Mouse (Mus musculus) midbrain, embryonic 10.5 days (tissue): ENCODE results near the gene Syngr3. TPM values are rescaled to one million over a fixed set of nuclear protein-coding genes. Genes with fewer than 3 reads are reported as not detected.
A peak's percentile ranks its signal among the peaks of the same experiment; 100 is the strongest.
"Not testable (repeated sequence)": the region's sequence is repeated elsewhere in the genome, so short reads cannot be mapped to it uniquely, and the experiment has no call there.

Experiments used
- DNase-seq: peaks from one replicate; pipeline ENCODE4 v3.0.0-alpha.2; 2017; ENCODE audit warnings: low spot score
- H3K27ac ChIP-seq: fragments of 300-500 bp; sonication (generic); replicated peaks from 2 replicates; pipeline ENCODE4 v1.5.1; 2016; ENCODE audit warnings: mild to moderate bottlenecking
- H3K27me3 ChIP-seq: fragments of 300-500 bp; sonication (generic); 2 replicates; pipeline ENCODE4 v1.6.1; 2016; ENCODE audit warnings: low read depth, mild to moderate bottlenecking; ENCODE audit not compliant: poor library complexity, severe bottlenecking
- H3K36me3 ChIP-seq: fragments of 300-500 bp; sonication (generic); 2 replicates; pipeline ENCODE4 v1.6.1; 2016; ENCODE audit warnings: mild to moderate bottlenecking, moderate library complexity
- H3K4me1 ChIP-seq: fragments of 300-500 bp; sonication (generic); 2 replicates; pipeline ENCODE4 v1.6.1; 2016
- H3K4me3 ChIP-seq: fragments of 300-500 bp; sonication (generic); 2 replicates; pipeline ENCODE4 v1.5.1; 2016; ENCODE audit warnings: mild to moderate bottlenecking, moderate library complexity
- H3K9me3 ChIP-seq: fragments of 300-500 bp; sonication (generic); replicated peaks from 2 replicates; pipeline ENCODE4 v1.6.1; 2016; ENCODE audit warnings: mild to moderate bottlenecking
- WGBS: fragments of 180-500 bp; shearing (Covaris S2); methylation state at CpG from one replicate; pipeline ENCODE4 v1.1.7; 2016; 5-methylcytosine and 5-hydroxymethylcytosine counted together
- polyA plus RNA-seq: library from polyadenylated mRNA; unstranded; fragments of >200 nt; fragmentation: Nextera tagmentation; extraction: Ambion mirVana; gene quantifications from 2 replicates; pipeline ENCODE4 v1.2.1, GENCODE M21; 2016

Syngr3 gene
- polyA plus RNA-seq, 1 experiment from 2014 or later, result 10.3 TPM

GRCm38 (mm10) chr17:24727618-24728017 lies 37.9 kb upstream of the Syngr3 start, which contains the start of gene Rpl3l:
Gene Rpl3l (plus strand): TSS chr17:24727820.
- 77% methylated on average over 2 of the region's 2 CpGs for WGBS
- peaks cover 1% of the 10 kb centered on the region for H3K36me3 ChIP-seq
- H3K27ac ChIP-seq, result no peak within 1 kb of the TSS
- no peak for DNase-seq
- peaks cover 16% of the 10 kb centered on the region for H3K4me1 ChIP-seq
- H3K27me3 ChIP-seq, result no peaks in the 10 kb centered on the region
- H3K9me3 ChIP-seq, result no peaks in the 10 kb centered on the region
- no peak within 1 kb of the TSS for H3K4me3 ChIP-seq

DNA sequence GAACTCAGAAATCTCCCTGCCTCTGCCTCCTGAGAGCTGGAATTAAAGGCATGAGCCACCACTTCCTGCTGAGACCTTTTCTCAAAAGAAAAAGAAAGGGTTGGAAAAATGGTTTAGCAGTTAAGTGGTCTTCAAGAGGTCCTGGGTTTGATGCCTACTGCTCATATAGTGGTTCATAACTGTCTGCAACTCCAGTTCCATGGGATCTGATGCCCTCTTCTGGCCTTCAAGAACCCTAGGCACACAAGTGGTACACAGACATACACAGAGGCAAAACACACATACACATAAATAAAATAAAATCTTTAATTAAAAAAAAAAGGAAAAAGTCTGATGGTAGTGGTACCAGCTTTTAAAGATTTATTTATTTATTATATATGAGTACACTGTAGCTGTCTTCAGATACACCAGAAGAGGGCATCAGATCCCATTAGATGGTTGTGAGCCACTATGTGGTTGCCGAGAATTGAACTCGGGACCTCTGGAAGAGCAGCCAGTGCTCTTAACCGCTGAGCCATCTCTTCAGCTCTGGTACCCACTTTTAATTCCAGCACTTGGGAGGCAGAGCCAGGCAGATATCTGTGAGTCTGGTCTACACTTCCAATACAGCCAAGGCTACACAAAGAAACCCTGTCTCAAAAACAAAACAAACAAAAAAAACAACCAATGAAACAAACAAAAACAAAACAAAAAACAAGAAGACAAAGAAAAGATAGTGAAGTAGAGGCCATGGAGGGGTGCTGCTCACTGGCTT lies 36.1 kb upstream of the Syngr3 start:
- WGBS, result 82% methylated on average over 3 of the region's 3 CpGs
- Histone ChIP-seq H3K9me3 (no peaks in the 10 kb centered on the region), H3K27me3 (no peaks in the 10 kb centered on the region), H3K36me3 (peaks cover 18% of the 10 kb centered on the region), H3K27ac (no peak overlapping the region), H3K4me3 (no peak overlapping the region), H3K4me1 (peaks cover 33% of the 10 kb centered on the region)
- no peak for DNase-seq

GRCm38 (mm10) chr17:24724184-24724583 lies 34.4 kb upstream of the Syngr3 start, which contains the start of gene Ndufb10:
Gene Ndufb10 (minus strand): TSS chr17:24724478.
- Histone ChIP-seq H3K9me3 (no peaks in the 10 kb centered on the region), H3K4me1 (peaks cover 35% of the 10 kb centered on the region), H3K4me3 (peak within 1 kb of the TSS; percentile 77), H3K36me3 (peaks cover 21% of the 10 kb centered on the region), H3K27me3 (no peaks in the 10 kb centered on the region), H3K27ac (peak within 1 kb of the TSS; percentile 86)
- under 1% methylated on average over 30 of the region's 30 CpGs for WGBS
- DNase-seq, result peak; percentile 97

GRCm38 (mm10) chr17:24723881-24724180 lies 34.1 kb upstream of the Syngr3 start:
- WGBS, result 0% methylated on average over 15 of the region's 15 CpGs
- Histone ChIP-seq H3K4me3 (peak overlapping the region; percentile 77), H3K4me1 (peaks cover 38% of the 10 kb centered on the region), H3K27me3 (no peaks in the 10 kb centered on the region), H3K36me3 (peaks cover 21% of the 10 kb centered on the region), H3K9me3 (no peaks in the 10 kb centered on the region), H3K27ac (peak overlapping the region; percentile 86)
- DNase-seq, result peak; percentile 47

- peaks cover 26% of the 10 kb centered on the region for H3K36me3 ChIP-seq
- H3K27ac ChIP-seq, result peak overlapping the region; percentile 86
- no peak for DNase-seq
- WGBS, result 6% methylated on average over 12 of the region's 12 CpGs
- peaks cover 43% of the 10 kb centered on the region for H3K4me1 ChIP-seq
- no peaks in the 10 kb centered on the region for H3K27me3 ChIP-seq
- no peaks in the 10 kb centered on the region for H3K9me3 ChIP-seq
- H3K4me3 ChIP-seq, result peak overlapping the region; percentile 77
These were observed 33.5 kb upstream of the Syngr3 start for GRCm38 (mm10) chr17:24723122-24723880.

DNA sequence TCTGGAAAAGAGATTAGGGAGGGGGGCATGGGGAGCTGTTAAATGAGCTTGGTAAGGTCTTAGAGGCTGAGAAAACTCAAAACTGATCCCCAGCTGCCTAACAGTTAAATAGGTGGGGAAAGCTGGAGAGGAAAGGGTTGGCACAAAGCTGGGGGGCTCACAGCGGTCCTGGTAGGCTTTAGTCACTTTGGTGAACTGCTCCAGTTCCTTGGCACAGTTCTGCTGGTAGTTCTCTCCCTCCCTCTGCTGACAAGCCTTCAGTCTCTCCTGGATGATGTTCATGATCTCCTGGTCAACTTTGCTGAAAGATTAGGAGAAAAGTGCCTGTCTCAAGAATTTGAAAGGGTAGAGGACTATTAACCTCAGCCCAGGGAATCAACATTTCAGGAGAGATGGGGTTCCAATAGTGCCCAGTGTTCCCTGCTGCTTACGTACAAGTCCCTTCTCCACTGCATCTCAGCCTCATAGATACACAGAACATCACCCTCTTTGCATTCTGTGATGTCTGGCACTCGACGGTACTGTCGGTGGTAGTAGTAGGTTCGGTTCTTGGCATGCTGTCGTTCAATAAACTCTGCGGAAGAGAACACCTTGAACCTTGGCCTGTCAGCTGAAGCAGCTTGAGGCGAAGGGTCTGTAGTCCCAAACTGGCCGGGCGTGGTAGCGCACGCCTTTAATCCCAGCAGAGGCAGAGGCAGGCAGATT lies 32.6 kb upstream of the Syngr3 start:
- WGBS, result 46% methylated on average over 13 of the region's 13 CpGs
- DNase-seq, result no peak

GRCm38 (mm10) chr17:24721383-24721955 lies 31.7 kb upstream of the Syngr3 start:
- peaks cover 47% of the 10 kb centered on the region for H3K4me1 ChIP-seq
- peak overlapping the region; percentile 77 for H3K4me3 ChIP-seq
- DNase-seq, H3K27ac ChIP-seq, H3K9me3 ChIP-seq, H3K27me3 ChIP-seq: not testable (repeated sequence)
- peaks cover 43% of the 10 kb centered on the region for H3K36me3 ChIP-seq
- 71% methylated on average over 7 of the region's 7 CpGs for WGBS

More for the DNA sequence above, 32.6 kb upstream of the Syngr3 start:
- peaks cover 47% of the 10 kb centered on the region for H3K4me1 ChIP-seq
- H3K4me3 ChIP-seq, result peak overlapping the region; percentile 77
- H3K27me3 ChIP-seq, result no peaks in the 10 kb centered on the region
- peaks cover 35% of the 10 kb centered on the region for H3K36me3 ChIP-seq
- no peak overlapping the region for H3K27ac ChIP-seq
- H3K9me3 ChIP-seq, result no peaks in the 10 kb centered on the region

- Histone ChIP-seq H3K27ac (peak overlapping the region; percentile 94), H3K4me3 (peak overlapping the region; percentile 77), H3K36me3 (peaks cover 52% of the 10 kb centered on the region), H3K4me1 (peaks cover 55% of the 10 kb centered on the region)
- H3K27me3 ChIP-seq, DNase-seq, H3K9me3 ChIP-seq: not testable (repeated sequence)
- WGBS, result 3% methylated on average over 11 of the region's 11 CpGs
These were observed 30.9 kb upstream of the Syngr3 start for GRCm38 (mm10) chr17:24720616-24721015.

DNA sequence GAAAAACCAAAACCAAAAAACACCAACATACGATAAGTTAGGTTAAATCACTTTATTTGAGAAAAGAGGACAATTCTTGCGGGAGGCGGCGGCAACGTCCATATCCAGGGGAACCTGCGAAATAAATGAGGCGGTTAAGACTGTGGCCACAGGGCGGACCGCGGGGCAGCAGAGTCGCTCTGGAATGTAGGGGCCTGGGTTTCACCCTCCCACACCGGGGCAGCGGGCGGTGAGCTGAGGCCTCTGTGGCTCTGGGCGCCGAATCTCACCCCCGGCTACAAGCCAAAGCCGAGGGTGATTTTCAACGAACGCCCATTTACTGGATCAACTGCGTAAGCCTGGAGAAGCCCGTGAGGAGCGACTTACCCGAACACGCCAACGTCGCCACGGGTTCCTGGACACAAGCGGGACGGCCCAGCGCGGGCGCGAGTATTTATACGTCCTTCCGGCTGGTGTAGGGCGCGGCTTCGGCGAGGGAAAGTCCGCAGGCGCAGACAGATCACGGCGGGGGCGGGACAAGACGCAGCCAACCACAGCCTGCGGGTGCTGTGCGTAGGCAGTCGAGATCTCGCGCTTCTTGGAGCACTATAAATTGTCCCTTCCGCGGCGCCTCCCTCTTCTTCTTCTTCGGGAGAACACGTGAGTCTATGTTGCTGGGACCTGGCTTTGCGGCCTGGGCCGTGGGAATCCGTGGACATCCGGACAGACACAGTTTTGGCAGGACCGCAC lies 29.9 kb upstream of the Syngr3 start:
- peak overlapping the region; percentile 94 for H3K27ac ChIP-seq
- H3K4me1 ChIP-seq, result peaks cover 55% of the 10 kb centered on the region
- peak overlapping the region; percentile 77 for H3K4me3 ChIP-seq
- no peaks in the 10 kb centered on the region for H3K27me3 ChIP-seq
- no peaks in the 10 kb centered on the region for H3K9me3 ChIP-seq
- under 1% methylated on average over 61 of the region's 61 CpGs for WGBS
- peaks cover 52% of the 10 kb centered on the region for H3K36me3 ChIP-seq
- peak; percentile 99 for DNase-seq

DNA sequence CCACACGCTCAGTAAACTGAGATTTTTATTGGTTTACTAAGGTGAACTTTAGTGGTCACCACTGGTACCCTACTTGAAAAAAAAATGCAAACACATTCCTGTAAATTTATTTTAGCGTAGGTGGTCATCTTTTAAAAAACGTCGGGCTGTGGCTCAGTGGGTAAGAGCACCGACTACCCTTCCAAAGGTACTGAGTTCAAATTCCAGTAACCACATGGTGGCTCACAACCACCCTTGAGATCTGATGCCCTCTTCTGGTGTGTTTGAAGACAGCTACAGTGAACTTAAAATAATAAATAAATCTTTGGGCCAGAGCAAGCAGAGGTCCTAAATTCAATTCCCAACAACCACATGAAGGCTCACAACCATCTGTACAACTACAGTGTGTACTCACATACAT lies 29.2 kb upstream of the Syngr3 start:
- DNase-seq, H3K9me3 ChIP-seq, H3K27me3 ChIP-seq: not testable (repeated sequence)
- peak overlapping the region; percentile 77 for H3K4me3 ChIP-seq
- H3K27ac ChIP-seq, result peak overlapping the region; percentile 94
- peaks cover 52% of the 10 kb centered on the region for H3K36me3 ChIP-seq
- H3K4me1 ChIP-seq, result peaks cover 52% of the 10 kb centered on the region
- WGBS, result 67% methylated on average over 5 of the region's 5 CpGs

DNA sequence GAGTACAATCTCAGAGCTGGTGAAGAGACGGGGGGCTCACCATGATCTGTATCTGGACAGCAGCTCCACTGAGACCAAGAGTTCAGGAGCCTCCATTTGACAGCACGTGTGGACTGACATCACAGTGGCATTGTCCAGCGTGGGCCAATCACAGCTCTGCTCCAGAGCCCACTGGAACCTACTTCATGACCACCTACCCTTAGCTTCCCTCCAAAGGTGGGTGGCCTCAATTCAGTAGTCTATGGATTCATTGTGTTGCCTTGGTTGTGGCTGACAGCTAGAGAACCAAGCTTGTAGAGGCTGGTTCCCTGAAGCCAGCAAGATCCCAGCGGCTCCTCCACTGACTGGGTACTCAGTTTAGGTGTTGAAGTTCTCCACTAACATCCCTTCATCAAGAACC lies 28.2 kb upstream of the Syngr3 start, which contains the start of the genes Rnf151 and Rps2:
Gene Rnf151 (minus strand): TSS at position 121 of the 400 bp plus-strand sequence.
Gene Rps2 (plus strand): TSS at position 174 of the 400 bp plus-strand sequence.
- 88% methylated on average over 4 of the region's 4 CpGs for WGBS
- peak within 1 kb of the TSS; percentile 77 for H3K4me3 ChIP-seq
- H3K9me3 ChIP-seq, result no peaks in the 10 kb centered on the region
- H3K27ac ChIP-seq, result no peak within 1 kb of the TSS
- peaks cover 52% of the 10 kb centered on the region for H3K36me3 ChIP-seq
- DNase-seq, result no peak
- peaks cover 42% of the 10 kb centered on the region for H3K4me1 ChIP-seq
- no peaks in the 10 kb centered on the region for H3K27me3 ChIP-seq
